9 mouse cellular contexts compared by ENCODE assay signal in the genomic region with DNA sequence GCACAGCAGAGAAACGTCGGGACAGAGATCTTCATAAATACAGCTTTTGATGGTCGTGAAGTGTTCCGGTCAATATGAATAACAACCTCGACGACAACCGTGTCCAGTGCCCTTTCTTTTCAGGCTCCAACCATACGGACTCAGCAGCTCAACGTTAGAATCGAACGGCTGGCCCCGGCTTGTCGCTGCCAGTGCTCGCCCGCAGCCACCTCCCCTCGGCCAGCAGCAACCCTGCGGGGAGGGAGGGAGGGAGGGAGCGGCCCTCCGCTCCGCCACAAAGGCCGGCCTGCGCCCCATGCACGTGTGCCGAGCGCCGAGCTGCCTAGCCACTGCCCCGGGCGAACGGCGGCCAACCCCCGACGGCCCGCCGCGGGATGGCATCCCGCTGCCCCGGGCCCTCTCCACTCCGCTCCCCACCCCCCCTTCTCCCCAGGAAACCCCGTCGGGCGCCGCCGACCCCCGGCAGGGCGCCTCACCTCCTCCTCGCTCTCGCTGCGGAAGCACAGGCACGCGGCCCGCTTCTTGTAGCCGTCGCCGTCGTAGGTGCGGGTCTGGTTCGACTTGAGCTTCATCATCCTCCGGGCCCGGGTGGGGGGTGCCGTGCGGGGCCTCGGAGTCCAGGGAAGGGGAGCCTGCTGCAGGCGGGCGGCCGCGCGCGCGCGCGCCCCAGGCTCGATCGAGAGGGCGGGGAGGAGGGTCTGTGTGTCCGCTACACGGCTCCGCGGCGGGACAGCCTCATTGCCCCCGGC. TPM values are rescaled to one million over a fixed set of nuclear protein-coding genes. Genes with fewer than 3 reads are reported as not detected.
DNase-seq lines count a peak whose midpoint lies in the region; ATAC-seq and TF ChIP-seq lines count a peak whose summit lies in the region.
"Had no signal": no experiment of that assay in that cellular context is flagged by ENCODE, and none has a peak within 500 bp of the region (broad histone marks: within the 10 kb centered on the region; RNA-seq: fewer than 3 reads in every experiment).

No protein-coding gene starts in this region.

- intact Hi-C loops in heart, postnatal 36 days (cut with DNase I) = loop anchor here (5.0 kb wide), 1 partner anchor 35 kb away; no protein-coding TSS in a partner anchor

- ATAC-seq in cerebellum, adult (ENCODE audit: insufficient number of reproducible peaks, low FRiP score, low TSS enrichment) = peak; percentile 33; the same call in 1 of the 2 replicates
- peak; percentile 38; the same call in 1 of the 2 replicates for ATAC-seq in embryonic facial prominence, embryonic 12.5 days (ENCODE audit: insufficient number of reproducible peaks, insufficient read depth, low FRiP score, low TSS enrichment)
- ATAC-seq in midbrain, embryonic 15.5 days (replicated peaks) = peak; percentile 49

- no peak for DNase-seq in cerebellum, adult 11 months
- DNase-seq in adipocyte (ENCODE audit: low spot score) = peak; percentile 53
- DNase-seq in heart, postnatal 36 days = peak; percentile 36 to 60
- peak; percentile 79 for DNase-seq in liver

- TF ChIP-seq POLR2A in testis, adult 2 months (IDR thresholded peaks at IDR 0.05; ENCODE audit: control insufficient read depth, low read depth, low read length) = no peak; the same call in 1 of the 2 replicates

- H3K4me3 ChIP-seq in embryonic facial prominence, embryonic 12.5 days = peak overlapping the region; percentile 65
- H3K4me3 ChIP-seq in midbrain, embryonic 15.5 days = peak overlapping the region; percentile 97
- peak overlapping the region; percentile 93 for H3K4me3 ChIP-seq in testis, adult 2 months (ENCODE audit: control insufficient read depth, low read depth, low read length)

- peaks cover 4% of the 10 kb centered on the region for H3K36me3 ChIP-seq in embryonic facial prominence, embryonic 12.5 days
- no peaks in the 10 kb centered on the region for H3K36me3 ChIP-seq in midbrain, embryonic 15.5 days (replicated peaks)
- no peaks in the 10 kb centered on the region for H3K36me3 ChIP-seq in testis, adult 2 months (ENCODE audit: control insufficient read depth, insufficient read depth, low read length)

- H3K9me3 ChIP-seq in embryonic facial prominence, embryonic 12.5 days = no peaks in the 10 kb centered on the region
- H3K9me3 ChIP-seq in midbrain, embryonic 15.5 days = no peaks in the 10 kb centered on the region

- peak overlapping the region; percentile 72 for H3K4me2 ChIP-seq in embryonic facial prominence, embryonic 12.5 days (replicated peaks)
- H3K4me2 ChIP-seq in midbrain, embryonic 15.5 days = peak overlapping the region; percentile 80

- peak overlapping the region; percentile 94 for H3K27ac ChIP-seq in embryonic facial prominence, embryonic 12.5 days
- H3K27ac ChIP-seq in midbrain, embryonic 15.5 days = peak overlapping the region; percentile 98
- H3K27ac ChIP-seq in testis, adult 2 months (ENCODE audit: control insufficient read depth, insufficient read depth, low read depth, low read length) = peak overlapping the region; percentile 76

- H3K4me1 ChIP-seq in embryonic facial prominence, embryonic 12.5 days = peaks cover 18% of the 10 kb centered on the region
- peaks cover 35% of the 10 kb centered on the region for H3K4me1 ChIP-seq in midbrain, embryonic 15.5 days
- peaks cover 10% of the 10 kb centered on the region for H3K4me1 ChIP-seq in testis, adult 2 months (ENCODE audit: control insufficient read depth, insufficient read depth, low read length)

- H3K9ac ChIP-seq in embryonic facial prominence, embryonic 12.5 days = peak overlapping the region; percentile 93
- H3K9ac ChIP-seq in midbrain, embryonic 15.5 days = peak overlapping the region; percentile 99

- TF ChIP-seq CTCF in testis, adult 2 months (IDR thresholded peaks at IDR 0.05; ENCODE audit: control insufficient read depth, insufficient read depth, insufficient replicate concordance, low read depth, low read length) = no peak

- H3K27me3 ChIP-seq in embryonic facial prominence, embryonic 12.5 days = no peaks in the 10 kb centered on the region
- H3K27me3 ChIP-seq in midbrain, embryonic 15.5 days (replicated peaks) = no peaks in the 10 kb centered on the region
- no peaks in the 10 kb centered on the region for H3K27me3 ChIP-seq in testis, adult 2 months (ENCODE audit: control insufficient read depth, insufficient read depth, low read length)

- WGBS in embryonic facial prominence, embryonic 12.5 days = under 1% methylated on average over 69 of the region's 80 CpGs
- under 1% methylated on average over 67 of the region's 80 CpGs for WGBS in midbrain, embryonic 15.5 days

RNA-seq across cellular contexts. Expression of a gene that starts 0.5 kb away (rescaled TPM):
- 135 and 137 TPM in 2 replicates for polyA plus RNA-seq in embryonic facial prominence, embryonic 12.5 days (2016; fragmentation: Nextera tagmentation; extraction: Ambion mirVana)
- total RNA-seq in heart, postnatal 36 days (2021) = 100 to 1,000 TPM; 312 to 315 TPM
- polyA plus RNA-seq in midbrain, embryonic 15.5 days (2015; fragmentation: Nextera tagmentation; extraction: Ambion mirVana) = 251 and 274 TPM in 2 replicates
- 59.8 and 68.1 TPM in 2 replicates for polyA plus RNA-seq in testis, adult 2 months (2012; rRNA removed)

RNA-seq across cellular contexts. Expression of a gene that starts 12.2 kb away (rescaled TPM):
- not detected in 2 replicates for polyA plus RNA-seq in embryonic facial prominence, embryonic 12.5 days (2016; fragmentation: Nextera tagmentation; extraction: Ambion mirVana)
- total RNA-seq in heart, postnatal 36 days (2021) = not detected
- polyA plus RNA-seq in midbrain, embryonic 15.5 days (2015; fragmentation: Nextera tagmentation; extraction: Ambion mirVana) = not detected in 2 replicates
- polyA plus RNA-seq in testis, adult 2 months (2012; rRNA removed) = not detected in 2 replicates
- total RNA-seq: left cerebral cortex, postnatal 14 days had no signal

RNA-seq across cellular contexts. Expression of a gene that starts 13.7 kb away (rescaled TPM):
- 943 and 948 TPM in 2 replicates for polyA plus RNA-seq in embryonic facial prominence, embryonic 12.5 days (2016; fragmentation: Nextera tagmentation; extraction: Ambion mirVana)
- 100 to 1,000 TPM; 533 to 572 TPM for total RNA-seq in heart, postnatal 36 days (2021)
- polyA plus RNA-seq in midbrain, embryonic 15.5 days (2015; fragmentation: Nextera tagmentation; extraction: Ambion mirVana) = 417 and 421 TPM in 2 replicates
- polyA plus RNA-seq in testis, adult 2 months (2012; rRNA removed) = 262 and 331 TPM in 2 replicates

RNA-seq across cellular contexts. Expression of a gene that starts 32.5 kb away (rescaled TPM):
- polyA plus RNA-seq in embryonic facial prominence, embryonic 12.5 days (2016; fragmentation: Nextera tagmentation; extraction: Ambion mirVana) = 6.5 and 7.5 TPM in 2 replicates
- under 1 TPM in 1 of 2 experiments, not detected in 1; 0.49 TPM for total RNA-seq in heart, postnatal 36 days (2021)
- 55.5 and 55.7 TPM in 2 replicates for polyA plus RNA-seq in midbrain, embryonic 15.5 days (2015; fragmentation: Nextera tagmentation; extraction: Ambion mirVana)
- polyA plus RNA-seq in testis, adult 2 months (2012; rRNA removed) = 9.6 and 10.4 TPM in 2 replicates

RNA-seq across cellular contexts. Expression of a gene that starts 57.2 kb away (rescaled TPM):
- 18.2 and 20.3 TPM in 2 replicates for polyA plus RNA-seq in embryonic facial prominence, embryonic 12.5 days (2016; fragmentation: Nextera tagmentation; extraction: Ambion mirVana)
- 10 to 100 TPM in 1 of 2 experiments, 1 to 10 TPM in 1; 7.4 to 10.4 TPM for total RNA-seq in heart, postnatal 36 days (2021)
- polyA plus RNA-seq in midbrain, embryonic 15.5 days (2015; fragmentation: Nextera tagmentation; extraction: Ambion mirVana) = 57.0 and 59.5 TPM in 2 replicates
- polyA plus RNA-seq in testis, adult 2 months (2012; rRNA removed) = 20.7 and 24.5 TPM in 2 replicates
